Comparison of ENCODE assay signal across 16 mouse cellular contexts in the genomic region with DNA sequence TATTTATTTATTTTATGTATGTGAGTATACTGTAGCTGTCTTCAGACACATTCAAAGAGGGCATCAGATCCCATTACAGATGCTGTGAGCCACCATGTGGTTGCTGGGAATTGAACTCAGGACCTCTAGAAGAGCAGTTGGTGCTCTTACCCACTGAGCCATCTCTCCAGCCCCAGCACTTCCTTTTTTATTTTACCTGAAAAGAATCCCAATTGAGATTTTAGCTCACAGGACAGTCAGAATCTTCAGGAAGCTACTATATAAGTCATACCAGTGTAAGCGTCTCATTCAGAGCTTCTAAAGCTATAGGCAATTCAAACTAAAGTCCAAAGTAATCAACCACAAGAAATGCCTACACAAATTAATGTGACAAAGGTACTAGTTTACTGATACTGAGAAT.
"Had no signal": no experiment of that assay in that cellular context is flagged by ENCODE, and none has a peak within 500 bp of the region (broad histone marks: within the 10 kb centered on the region; RNA-seq: fewer than 3 reads in every experiment).

No protein-coding gene starts in this region.

- H3K9ac ChIP-seq: neural tube, embryonic 13.5 days; neural tube, embryonic 15.5 days; stomach, embryonic 15.5 days had no signal

- H3K36me3 ChIP-seq: neural tube, embryonic 13.5 days; neural tube, embryonic 15.5 days; stomach, embryonic 15.5 days had no signal

- H3K4me3 ChIP-seq: neural tube, embryonic 13.5 days; neural tube, embryonic 15.5 days; stomach, embryonic 15.5 days had no signal

- H3K27ac ChIP-seq: neural tube, embryonic 13.5 days; neural tube, embryonic 15.5 days; stomach, embryonic 15.5 days; stomach, postnatal 0 days had no signal

- DNase-seq: retina, postnatal 1 day; right cerebral cortex, adult 18-20 months; right cerebral cortex, postnatal 14 days; right cerebral cortex, postnatal 25 days; right cerebral cortex, postnatal 4 days; spleen, adult 18-20 months; thymus, adult 18-20 months; thymus, adult 2 months; thymus, postnatal 14 days; thymus, postnatal 25 days; thymus, postnatal 36 days; thymus, postnatal 4 days had no signal

- H3K9me3 ChIP-seq: neural tube, embryonic 13.5 days; neural tube, embryonic 15.5 days; stomach, embryonic 15.5 days had no signal

- H3K27me3 ChIP-seq: neural tube, embryonic 13.5 days; neural tube, embryonic 15.5 days; stomach, embryonic 15.5 days had no signal

- H3K4me1 ChIP-seq: neural tube, embryonic 13.5 days; neural tube, embryonic 15.5 days; stomach, embryonic 15.5 days had no signal
